Mouse (Mus musculus): Measurements from ENCODE around the gene Sdk2. TPM values are rescaled to one million over a fixed set of nuclear protein-coding genes. Genes with fewer than 3 reads are reported as not detected.

The Sdk2 gene
- polyA plus RNA-seq, 1 experiment from 2014 or later = 2.2 TPM

DNA sequence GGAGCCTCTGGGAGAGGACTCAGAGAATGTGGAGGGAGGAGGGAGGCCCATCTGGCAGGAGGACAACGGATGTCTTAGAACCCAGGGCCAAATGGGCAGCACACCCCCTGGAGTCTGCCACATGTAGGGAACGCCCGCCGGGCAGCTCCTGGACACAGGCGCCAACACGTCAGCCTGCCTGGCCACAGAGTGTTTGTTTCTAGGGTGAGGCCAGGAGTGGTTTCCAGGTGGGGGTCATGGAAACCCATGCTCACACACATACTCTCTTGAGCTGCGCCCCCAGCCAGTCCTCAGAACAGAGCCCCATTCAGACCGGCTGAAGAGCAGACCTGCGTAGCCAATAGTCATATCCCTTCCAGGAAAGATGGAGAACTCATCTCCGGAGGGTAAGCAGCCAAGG, 35.4 kb downstream of the Sdk2 start:
- Histone ChIP-seq H3K4me2 (ENCODE audit: low read length) (no peak overlapping the region), H3K27ac (ENCODE audit: low read length) (no peak overlapping the region), H3K4me3 (replicated peaks; ENCODE audit: low read length) (no peak overlapping the region), H3K9me3 (ENCODE audit: control insufficient read depth, low read length) (no peaks in the 10 kb centered on the region), H3K9ac (replicated peaks; ENCODE audit: low read depth, low read length) (no peak overlapping the region), H3K36me3 (ENCODE audit: control insufficient read depth, insufficient read depth) (no peaks in the 10 kb centered on the region), H3K4me1 (replicated peaks; ENCODE audit: control insufficient read depth, insufficient read depth, low read length) (no peaks in the 10 kb centered on the region), H3K27me3 (replicated peaks; ENCODE audit: control insufficient read depth, insufficient read depth, low read length) (no peaks in the 10 kb centered on the region)
- 85% methylated on average over 10 of the region's 10 CpGs for WGBS
- no peak for ATAC-seq

DNA sequence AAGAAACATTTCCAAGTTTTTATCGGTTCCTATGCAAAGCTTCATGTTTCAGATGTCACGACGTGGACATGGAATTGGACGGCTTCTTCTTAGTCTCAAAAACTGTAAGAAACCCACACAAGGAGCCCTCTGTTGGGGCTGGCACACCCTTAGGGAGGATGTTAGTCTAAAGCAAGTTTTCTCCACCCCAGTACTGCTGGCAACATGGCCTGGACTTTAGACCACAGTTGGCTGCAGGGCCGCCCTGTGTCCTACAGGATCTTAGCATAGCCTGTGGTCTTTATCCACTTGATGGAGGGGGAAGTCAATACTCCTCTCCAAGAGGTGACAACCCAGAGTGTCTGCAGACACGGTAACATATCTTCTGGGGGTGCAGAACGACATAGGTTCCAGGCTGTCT, 36.6 kb downstream of the Sdk2 start:
- ATAC-seq = no peak
- 89% methylated on average over 7 of the region's 7 CpGs for WGBS
- no peak overlapping the region for H3K4me2 ChIP-seq (ENCODE audit: low read length)

DNA sequence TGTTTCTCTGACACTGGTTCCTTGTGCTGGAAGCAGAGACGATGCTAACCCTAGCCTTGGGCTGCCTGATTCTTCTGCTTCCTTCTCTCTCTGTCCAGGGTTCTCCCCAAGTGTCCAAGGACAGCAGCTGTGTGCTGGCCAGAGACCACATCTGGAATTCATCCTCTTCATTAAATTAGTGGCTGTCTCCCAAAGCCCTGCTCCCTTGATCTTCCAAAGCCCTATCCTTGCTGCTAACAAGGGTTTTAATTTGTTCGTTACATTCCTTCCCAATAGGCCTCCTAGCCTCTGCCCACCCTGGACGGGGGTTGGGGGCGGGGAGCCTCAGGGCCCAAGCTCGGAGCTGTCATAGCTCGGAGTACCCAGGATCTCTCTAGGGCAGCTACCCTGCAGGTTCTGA, 38.3 kb downstream of the Sdk2 start:
- no peak for ATAC-seq
- Histone ChIP-seq H3K9ac (replicated peaks; ENCODE audit: low read depth, low read length) (no peak overlapping the region), H3K4me1 (replicated peaks; ENCODE audit: control insufficient read depth, insufficient read depth, low read length) (no peaks in the 10 kb centered on the region), H3K27me3 (replicated peaks; ENCODE audit: control insufficient read depth, insufficient read depth, low read length) (no peaks in the 10 kb centered on the region), H3K9me3 (ENCODE audit: control insufficient read depth, low read length) (no peaks in the 10 kb centered on the region), H3K27ac (ENCODE audit: low read length) (no peak overlapping the region), H3K4me2 (ENCODE audit: low read length) (no peak overlapping the region), H3K4me3 (replicated peaks; ENCODE audit: low read length) (no peak overlapping the region), H3K36me3 (ENCODE audit: control insufficient read depth, insufficient read depth) (no peaks in the 10 kb centered on the region)
- 50% methylated on average over 6 of the region's 6 CpGs for WGBS

More for the DNA sequence above, 36.6 kb downstream of the Sdk2 start:
- H3K27me3 ChIP-seq (replicated peaks; ENCODE audit: control insufficient read depth, insufficient read depth, low read length) = no peaks in the 10 kb centered on the region
- H3K4me3 ChIP-seq (replicated peaks; ENCODE audit: low read length) = no peak overlapping the region
- no peaks in the 10 kb centered on the region for H3K9me3 ChIP-seq (ENCODE audit: control insufficient read depth, low read length)
- H3K36me3 ChIP-seq (ENCODE audit: control insufficient read depth, insufficient read depth) = no peaks in the 10 kb centered on the region
- no peaks in the 10 kb centered on the region for H3K4me1 ChIP-seq (replicated peaks; ENCODE audit: control insufficient read depth, insufficient read depth, low read length)
- no peak overlapping the region for H3K27ac ChIP-seq (ENCODE audit: low read length)
- no peak overlapping the region for H3K9ac ChIP-seq (replicated peaks; ENCODE audit: low read depth, low read length)

DNA sequence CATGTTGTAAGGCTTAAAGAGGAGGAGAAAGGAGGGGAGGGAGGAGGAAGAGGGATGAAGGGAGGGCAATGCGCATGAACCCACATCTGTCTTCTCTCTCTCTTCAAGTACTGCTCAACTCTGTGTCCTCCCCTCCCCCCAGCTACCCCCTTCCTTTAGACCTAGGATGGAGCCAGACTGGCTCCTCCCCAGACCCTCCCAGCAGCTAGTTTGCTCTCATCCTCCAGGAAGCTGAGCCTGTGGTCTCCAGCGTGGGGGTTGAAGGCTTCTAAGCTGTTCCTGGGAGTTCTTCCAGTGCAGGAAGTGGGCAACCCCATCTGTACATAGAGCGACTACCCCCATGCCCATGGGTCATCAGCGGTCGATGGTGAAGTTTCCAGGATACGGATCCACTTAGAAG, 38.8 kb downstream of the Sdk2 start:
- ATAC-seq = no peak
- no peaks in the 10 kb centered on the region for H3K36me3 ChIP-seq (ENCODE audit: control insufficient read depth, insufficient read depth)
- no peak overlapping the region for H3K4me2 ChIP-seq (ENCODE audit: low read length)
- H3K27me3 ChIP-seq (replicated peaks; ENCODE audit: control insufficient read depth, insufficient read depth, low read length) = no peaks in the 10 kb centered on the region
- H3K9ac ChIP-seq (replicated peaks; ENCODE audit: low read depth, low read length) = no peak overlapping the region
- no peak overlapping the region for H3K4me3 ChIP-seq (replicated peaks; ENCODE audit: low read length)
- H3K9me3 ChIP-seq (ENCODE audit: control insufficient read depth, low read length) = no peaks in the 10 kb centered on the region
- WGBS = 69% methylated on average over 6 of the region's 6 CpGs
- H3K4me1 ChIP-seq (replicated peaks; ENCODE audit: control insufficient read depth, insufficient read depth, low read length) = no peaks in the 10 kb centered on the region
- H3K27ac ChIP-seq (ENCODE audit: low read length) = no peak overlapping the region

DNA sequence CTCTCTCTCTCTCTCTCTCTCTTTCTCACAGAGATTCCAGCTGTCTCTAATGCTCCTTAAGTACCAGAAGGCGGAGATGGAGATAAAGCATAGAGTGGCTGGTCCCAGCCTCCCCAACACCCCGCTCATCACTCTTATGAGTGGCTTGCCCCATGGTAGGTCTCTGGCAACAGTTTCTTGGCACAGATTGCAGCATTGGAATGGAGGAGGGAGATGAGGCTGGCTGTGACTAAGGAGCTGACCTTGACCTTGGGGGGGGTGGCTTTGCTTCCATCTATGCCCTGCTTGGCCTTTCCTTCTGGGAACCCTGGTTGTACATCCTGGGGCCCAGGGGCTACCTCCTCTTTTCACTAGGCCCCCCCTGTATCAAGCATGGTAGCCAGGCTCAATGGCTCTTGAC, 41.8 kb downstream of the Sdk2 start:
- Histone ChIP-seq H3K27me3 (replicated peaks; ENCODE audit: control insufficient read depth, insufficient read depth, low read length) (no peaks in the 10 kb centered on the region), H3K36me3 (ENCODE audit: control insufficient read depth, insufficient read depth) (no peaks in the 10 kb centered on the region), H3K4me1 (replicated peaks; ENCODE audit: control insufficient read depth, insufficient read depth, low read length) (no peaks in the 10 kb centered on the region), H3K9ac (replicated peaks; ENCODE audit: low read depth, low read length) (no peak overlapping the region), H3K27ac (ENCODE audit: low read length) (no peak overlapping the region), H3K9me3 (ENCODE audit: control insufficient read depth, low read length) (no peaks in the 10 kb centered on the region), H3K4me3 (replicated peaks; ENCODE audit: low read length) (no peak overlapping the region), H3K4me2 (ENCODE audit: low read length) (no peak overlapping the region)
- no peak for ATAC-seq
- WGBS = 80% methylated on average over 2 of the region's 2 CpGs

DNA sequence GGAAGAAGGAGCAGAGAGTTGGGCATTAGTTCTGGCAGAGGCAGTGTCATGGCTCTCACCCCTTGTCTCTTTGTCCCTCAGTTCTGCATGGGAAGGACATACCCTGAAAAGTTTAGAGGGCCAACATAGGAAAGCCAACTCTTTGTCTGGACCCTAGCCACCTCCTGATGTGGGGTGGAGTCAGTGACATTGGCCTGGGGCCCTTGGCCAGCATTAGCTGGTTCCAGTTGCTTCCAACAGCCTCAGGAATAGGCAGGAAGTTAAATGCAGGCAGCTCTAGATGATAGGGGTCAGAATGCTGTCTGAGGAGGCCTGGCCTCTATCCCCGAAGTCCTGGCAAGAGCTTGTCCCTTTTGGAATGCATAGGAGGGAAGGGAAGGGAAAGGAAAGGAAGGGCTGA, 42.9 kb downstream of the Sdk2 start:
- Histone ChIP-seq H3K4me3 (replicated peaks; ENCODE audit: low read length) (no peak overlapping the region), H3K27ac (ENCODE audit: low read length) (no peak overlapping the region), H3K9me3 (ENCODE audit: control insufficient read depth, low read length) (no peaks in the 10 kb centered on the region), H3K27me3 (replicated peaks; ENCODE audit: control insufficient read depth, insufficient read depth, low read length) (no peaks in the 10 kb centered on the region), H3K9ac (replicated peaks; ENCODE audit: low read depth, low read length) (no peak overlapping the region), H3K4me1 (replicated peaks; ENCODE audit: control insufficient read depth, insufficient read depth, low read length) (peaks cover 7% of the 10 kb centered on the region), H3K4me2 (ENCODE audit: low read length) (no peak overlapping the region), H3K36me3 (ENCODE audit: control insufficient read depth, insufficient read depth) (no peaks in the 10 kb centered on the region)
- 83% methylated on average over 1 of the region's 1 CpGs for WGBS
- ATAC-seq = no peak

DNA sequence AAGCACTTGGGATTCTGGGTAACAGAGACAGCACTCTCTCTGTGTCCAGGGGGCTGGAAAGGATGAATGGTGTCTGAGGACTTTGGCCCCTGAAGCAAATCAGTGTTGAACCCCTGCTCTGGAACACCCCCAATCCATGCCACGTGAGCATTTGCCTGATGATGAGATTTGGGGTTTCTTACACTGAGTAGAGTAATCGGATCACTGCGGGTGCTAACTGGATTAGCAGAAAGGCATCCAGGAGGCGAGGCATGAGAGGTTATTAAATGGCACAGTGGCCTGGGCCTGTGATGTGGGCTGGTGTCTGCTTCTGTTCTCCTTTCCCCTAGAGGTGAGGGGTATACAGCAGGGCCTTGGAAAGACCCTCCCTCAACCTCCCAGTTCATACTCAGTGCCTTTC, 44.7 kb downstream of the Sdk2 start:
- Histone ChIP-seq H3K27ac (ENCODE audit: low read length) (no peak overlapping the region), H3K9me3 (ENCODE audit: control insufficient read depth, low read length) (no peaks in the 10 kb centered on the region), H3K4me1 (replicated peaks; ENCODE audit: control insufficient read depth, insufficient read depth, low read length) (peaks cover 12% of the 10 kb centered on the region), H3K27me3 (replicated peaks; ENCODE audit: control insufficient read depth, insufficient read depth, low read length) (no peaks in the 10 kb centered on the region), H3K36me3 (ENCODE audit: control insufficient read depth, insufficient read depth) (no peaks in the 10 kb centered on the region), H3K9ac (replicated peaks; ENCODE audit: low read depth, low read length) (no peak overlapping the region), H3K4me2 (ENCODE audit: low read length) (no peak overlapping the region), H3K4me3 (replicated peaks; ENCODE audit: low read length) (no peak overlapping the region)
- ATAC-seq = no peak
- WGBS = 60% methylated on average over 4 of the region's 4 CpGs

DNA sequence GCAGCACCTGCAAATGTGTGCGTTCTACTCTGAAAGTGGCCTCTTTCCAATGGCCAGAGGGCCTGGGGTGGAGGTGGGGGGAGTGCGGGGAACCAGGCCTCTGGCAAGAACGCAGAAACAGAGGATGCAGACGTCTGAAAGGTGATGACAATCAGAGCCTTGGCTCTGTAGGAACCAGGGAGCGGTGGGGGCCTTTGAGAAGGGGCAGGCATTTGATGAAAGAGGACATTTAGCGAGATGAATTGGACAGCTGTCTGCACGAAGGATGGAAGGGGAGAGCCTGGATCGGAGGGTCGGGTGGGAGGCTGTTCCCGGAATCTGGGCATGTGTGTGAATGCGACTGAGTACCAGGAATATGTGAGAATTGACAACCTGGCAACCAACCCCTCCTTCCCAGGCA, 47.8 kb downstream of the Sdk2 start:
- H3K4me3 ChIP-seq (replicated peaks; ENCODE audit: low read length) = no peak overlapping the region
- WGBS = 6% methylated on average over 11 of the region's 11 CpGs
- no peak overlapping the region for H3K4me2 ChIP-seq (ENCODE audit: low read length)
- no peaks in the 10 kb centered on the region for H3K36me3 ChIP-seq (ENCODE audit: control insufficient read depth, insufficient read depth)
- 0 out of 2 replicates have a peak, but pooled peaks cover 2% of the 10 kb centered on the region for H3K27me3 ChIP-seq (replicated peaks; ENCODE audit: control insufficient read depth, insufficient read depth, low read length)
- H3K9ac ChIP-seq (replicated peaks; ENCODE audit: low read depth, low read length) = no peak overlapping the region
- peaks cover 32% of the 10 kb centered on the region for H3K4me1 ChIP-seq (replicated peaks; ENCODE audit: control insufficient read depth, insufficient read depth, low read length)
- no peaks in the 10 kb centered on the region for H3K9me3 ChIP-seq (ENCODE audit: control insufficient read depth, low read length)
- ATAC-seq = peak; percentile 70
- H3K27ac ChIP-seq (ENCODE audit: low read length) = no peak overlapping the region

DNA sequence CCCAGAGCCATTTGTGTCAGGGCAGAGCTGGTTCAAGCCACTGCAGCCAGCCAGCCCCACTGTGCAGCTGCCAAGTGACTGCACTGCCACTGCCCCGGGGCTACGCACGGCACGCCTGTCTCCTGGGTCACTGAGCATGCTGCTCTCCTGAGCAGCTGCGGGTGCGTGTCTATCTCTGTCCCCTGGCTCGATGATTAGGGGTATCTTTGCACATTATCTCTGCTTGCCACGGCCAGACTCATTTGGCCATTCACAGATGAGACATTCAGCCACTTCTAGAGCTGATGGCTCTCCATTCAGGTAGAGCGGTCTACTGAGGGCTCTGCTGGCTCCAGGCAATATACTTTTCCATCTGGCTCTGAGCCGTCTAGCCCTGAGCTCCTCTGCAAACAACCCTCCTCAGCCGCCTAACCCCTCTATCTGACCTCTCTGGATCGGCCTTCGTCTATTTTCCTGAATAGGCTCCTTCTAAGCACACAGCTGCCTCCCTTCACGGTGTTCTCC, 49.9 kb downstream of the Sdk2 start:
- no peak for ATAC-seq
- Histone ChIP-seq H3K9me3 (ENCODE audit: control insufficient read depth, low read length) (no peaks in the 10 kb centered on the region), H3K4me1 (replicated peaks; ENCODE audit: control insufficient read depth, insufficient read depth, low read length) (peaks cover 32% of the 10 kb centered on the region), H3K36me3 (ENCODE audit: control insufficient read depth, insufficient read depth) (no peaks in the 10 kb centered on the region), H3K27ac (ENCODE audit: low read length) (no peak overlapping the region), H3K4me3 (replicated peaks; ENCODE audit: low read length) (no peak overlapping the region), H3K27me3 (replicated peaks; ENCODE audit: control insufficient read depth, insufficient read depth, low read length) (0 out of 2 replicates have a peak, but pooled peaks cover 2% of the 10 kb centered on the region), H3K4me2 (ENCODE audit: low read length) (no peak overlapping the region), H3K9ac (replicated peaks; ENCODE audit: low read depth, low read length) (no peak overlapping the region)
- 29% methylated on average over 14 of the region's 14 CpGs for WGBS
